Mouse (Mus musculus) kidney, postnatal 0 days (tissue): ENCODE measurements around the gene Scn11a. TPM values are rescaled to one million over a fixed set of nuclear protein-coding genes. Genes with fewer than 3 reads are reported as not detected.

ENCODE experiments used
- ATAC-seq: fragments of 200-750 bp; cut with Nextera tagmentation; replicated peaks from 2 replicates; pipeline ENCODE4 v1.8.0; 2017; ENCODE audit warnings: low read depth, moderate number of reproducible peaks, moderate TSS enrichment, moderate library complexity; ENCODE audit not compliant: low FRiP score
- DNase-seq: peaks from one replicate; pipeline ENCODE4 v3.0.0-alpha.2; 2016; ENCODE audit warnings: low spot score
- H3K27ac ChIP-seq: fragments of 300-500 bp; sonication (generic); 2 replicates; pipeline ENCODE4 v1.5.1; 2014; ENCODE audit warnings: mild to moderate bottlenecking
- H3K27me3 ChIP-seq: fragments of 300-500 bp; sonication (generic); 2 replicates; pipeline ENCODE4 v1.6.1; 2014; ENCODE audit warnings: low read length, mixed read lengths; ENCODE audit not compliant: insufficient read depth
- H3K36me3 ChIP-seq: fragments of 300-500 bp; sonication (generic); 2 replicates; pipeline ENCODE4 v1.6.1; 2014; ENCODE audit warnings: low read length, mixed read lengths; ENCODE audit not compliant: insufficient read depth
- H3K4me1 ChIP-seq: fragments of 300-500 bp; sonication (generic); replicated peaks from 2 replicates; pipeline ENCODE4 v1.6.1; 2014; ENCODE audit warnings: antibody characterized with exemption, low read length, mixed read lengths; ENCODE audit not compliant: insufficient read depth
- H3K4me2 ChIP-seq: fragments of 300-500 bp; sonication (generic); 2 replicates; pipeline ENCODE4 v1.6.1; 2014; ENCODE audit warnings: mild to moderate bottlenecking, low read length, moderate library complexity, mixed read lengths
- H3K4me3 ChIP-seq: fragments of 300-500 bp; sonication (generic); replicated peaks from 2 replicates; pipeline ENCODE4 v1.5.1; 2014; ENCODE audit warnings: low read depth, low read length
- H3K9ac ChIP-seq: fragments of 300-500 bp; sonication (generic); 2 replicates; pipeline ENCODE4 v1.6.1; 2014; ENCODE audit warnings: low read depth, low read length
- H3K9me3 ChIP-seq: fragments of 300-500 bp; sonication (generic); replicated peaks from 2 replicates; pipeline ENCODE4 v1.6.1; 2016; ENCODE audit warnings: low read length, inconsistent platforms, mixed read lengths
- CTCF ChIP-seq: IDR thresholded peaks from 2 replicates; pipeline ENCODE4 v1.5.1; 2016; ENCODE audit warnings: antibody characterized with exemption, low read depth, mild to moderate bottlenecking, moderate library complexity
- WGBS: fragments of 180-500 bp; shearing (Covaris S2); extraction: QIAGEN DNeasy Blood & Tissue Kit; methylation state at CpG from one replicate; pipeline ENCODE4 v1.1.7; 2014; 5-methylcytosine and 5-hydroxymethylcytosine counted together
- polyA plus RNA-seq: library from polyadenylated mRNA; unstranded; fragments of >200 nt; fragmentation: Nextera tagmentation; extraction: Ambion mirVana; gene quantifications from 2 replicates; pipeline ENCODE4 v1.2.1, GENCODE M21; 2015

Scn11a gene
- polyA plus RNA-seq, 1 experiment from 2014 or later = 0.07 TPM

GRCm38 (mm10) chr9:119743312-119743711, 81.9 kb downstream of the Scn11a start:
- Histone ChIP-seq H3K4me2 (no peak overlapping the region), H3K27ac (no peak overlapping the region), H3K9me3 (no peaks in the 10 kb centered on the region), H3K4me3 (no peak overlapping the region), H3K36me3 (no peaks in the 10 kb centered on the region), H3K4me1 (no peaks in the 10 kb centered on the region), H3K27me3 (no peaks in the 10 kb centered on the region), H3K9ac (no peak overlapping the region)
- ATAC-seq (no peak), DNase-seq (no peak)
- WGBS = 76% methylated on average over 3 of the region's 3 CpGs
- TF ChIP-seq CTCF = no peak

- Histone ChIP-seq H3K9ac (no peak overlapping the region), H3K4me3 (no peak overlapping the region), H3K36me3 (no peaks in the 10 kb centered on the region), H3K9me3 (no peaks in the 10 kb centered on the region), H3K4me1 (no peaks in the 10 kb centered on the region), H3K4me2 (no peak overlapping the region), H3K27me3 (no peaks in the 10 kb centered on the region), H3K27ac (no peak overlapping the region)
- 37% methylated on average over 5 of the region's 5 CpGs for WGBS
- TF ChIP-seq CTCF = no peak
- DNase-seq (no peak), ATAC-seq (no peak)
Measured at GRCm38 (mm10) chr9:119741101-119741786, 84.0 kb downstream of the Scn11a start.

- no peaks in the 10 kb centered on the region for H3K36me3 ChIP-seq
- no peaks in the 10 kb centered on the region for H3K4me1 ChIP-seq
- ATAC-seq (no peak), DNase-seq (no peak)
- no peak overlapping the region for H3K4me2 ChIP-seq
- no peaks in the 10 kb centered on the region for H3K27me3 ChIP-seq
- 91% methylated on average over 11 of the region's 11 CpGs for WGBS
- no peak for TF ChIP-seq CTCF
- H3K9me3 ChIP-seq = no peaks in the 10 kb centered on the region
- no peak overlapping the region for H3K4me3 ChIP-seq
- no peak overlapping the region for H3K27ac ChIP-seq
- no peak overlapping the region for H3K9ac ChIP-seq
Measured at GRCm38 (mm10) chr9:119728412-119729097, 96.7 kb downstream of the Scn11a start.

- no peak for TF ChIP-seq CTCF
- Histone ChIP-seq H3K36me3 (no peaks in the 10 kb centered on the region), H3K4me2 (no peak overlapping the region), H3K9me3 (no peaks in the 10 kb centered on the region), H3K27me3 (no peaks in the 10 kb centered on the region), H3K4me1 (no peaks in the 10 kb centered on the region), H3K4me3 (no peak overlapping the region), H3K9ac (no peak overlapping the region), H3K27ac (no peak overlapping the region)
- ATAC-seq (no peak), DNase-seq (no peak)
- WGBS = 88% methylated on average over 4 of the region's 4 CpGs
Measured at GRCm38 (mm10) chr9:119726990-119727389, 98.3 kb downstream of the Scn11a start.

- WGBS = 47% methylated on average over 6 of the region's 6 CpGs
- no peaks in the 10 kb centered on the region for H3K36me3 ChIP-seq
- no peak overlapping the region for H3K4me2 ChIP-seq
- no peaks in the 10 kb centered on the region for H3K4me1 ChIP-seq
- no peak overlapping the region for H3K27ac ChIP-seq
- no peaks in the 10 kb centered on the region for H3K27me3 ChIP-seq
- DNase-seq = no peak
- ATAC-seq = no peak
- H3K9ac ChIP-seq = no peak overlapping the region
- no peak overlapping the region for H3K4me3 ChIP-seq
- H3K9me3 ChIP-seq = no peaks in the 10 kb centered on the region
- no peak for TF ChIP-seq CTCF
Measured at GRCm38 (mm10) chr9:119725293-119725862, 99.9 kb downstream of the Scn11a start.

- no peaks in the 10 kb centered on the region for H3K9me3 ChIP-seq
- no peaks in the 10 kb centered on the region for H3K36me3 ChIP-seq
- ATAC-seq = no peak
- H3K27me3 ChIP-seq = no peaks in the 10 kb centered on the region
- WGBS = 78% methylated on average over 11 of the region's 11 CpGs
- H3K9ac ChIP-seq = no peak within 1 kb of the TSS
- no peak within 1 kb of the TSS for H3K27ac ChIP-seq
- TF ChIP-seq CTCF = no peak
- H3K4me1 ChIP-seq = no peaks in the 10 kb centered on the region
- no peak within 1 kb of the TSS for H3K4me2 ChIP-seq
- no peak within 1 kb of the TSS for H3K4me3 ChIP-seq
- DNase-seq = no peak
Measured at GRCm38 (mm10) chr9:119719222-119719621, 106.0 kb downstream of the Scn11a start, which contains the start of gene Scn10a. Gene Scn10a (minus strand): TSS chr9:119719322.
